Mouse (Mus musculus) gastrocnemius, adult 18-20 months (tissue): ENCODE results near the gene Runx2. TPM values are rescaled to one million over a fixed set of nuclear protein-coding genes. Genes with fewer than 3 reads are reported as not detected.

Experiments used
- DNase-seq: peaks from one replicate; pipeline ENCODE4 v3.0.0; 2021; ENCODE audit warnings: low spot score
- total RNA-seq, 2 experiments: library from RNA; stranded (reverse); gene quantifications; 2 replicates each; pipeline ENCODE4 v1.2.3; 2021

The Runx2 gene
- total RNA-seq, 2 experiments from 2014 or later = 0.37 to 0.76 TPM

DNA sequence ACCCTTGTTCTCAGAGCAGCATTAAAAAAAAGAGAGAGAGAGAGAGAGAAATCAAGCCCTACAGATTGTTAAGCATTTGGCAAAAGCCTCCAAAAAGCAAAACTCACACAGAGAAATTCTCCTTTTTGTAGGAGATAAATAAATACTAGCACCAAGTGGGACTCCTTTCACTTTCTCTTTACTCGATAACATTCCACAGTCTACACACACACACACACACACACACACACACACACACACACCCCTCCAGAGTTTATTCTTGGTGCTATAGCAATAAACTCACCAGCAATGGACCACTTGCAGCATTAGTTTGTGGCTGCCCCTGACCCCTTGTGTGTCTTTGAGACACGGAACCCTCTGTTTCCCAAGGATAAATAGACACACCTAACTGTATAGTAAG is 190.9 kb downstream of the Runx2 start:
- no peak for DNase-seq

DNA sequence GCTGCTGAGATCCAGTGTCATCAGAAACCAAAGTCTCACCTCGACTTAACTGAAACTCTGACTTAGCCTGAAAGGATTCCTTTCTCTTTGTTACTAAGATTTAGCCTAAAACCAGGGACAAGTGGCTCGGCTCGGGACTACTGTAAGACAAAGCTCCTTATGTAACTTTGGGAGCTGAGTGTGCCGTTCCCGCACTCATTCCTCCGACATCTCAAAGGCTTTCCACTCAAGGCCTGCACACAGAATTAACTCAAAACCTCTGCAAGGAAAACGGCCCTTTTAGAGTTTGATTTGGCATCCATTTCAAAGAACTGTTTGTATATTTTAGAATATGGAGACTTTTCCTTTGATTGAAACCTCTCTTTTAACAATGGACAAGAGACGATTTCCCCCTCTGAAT is 191.3 kb downstream of the Runx2 start:
- no peak for DNase-seq

DNA sequence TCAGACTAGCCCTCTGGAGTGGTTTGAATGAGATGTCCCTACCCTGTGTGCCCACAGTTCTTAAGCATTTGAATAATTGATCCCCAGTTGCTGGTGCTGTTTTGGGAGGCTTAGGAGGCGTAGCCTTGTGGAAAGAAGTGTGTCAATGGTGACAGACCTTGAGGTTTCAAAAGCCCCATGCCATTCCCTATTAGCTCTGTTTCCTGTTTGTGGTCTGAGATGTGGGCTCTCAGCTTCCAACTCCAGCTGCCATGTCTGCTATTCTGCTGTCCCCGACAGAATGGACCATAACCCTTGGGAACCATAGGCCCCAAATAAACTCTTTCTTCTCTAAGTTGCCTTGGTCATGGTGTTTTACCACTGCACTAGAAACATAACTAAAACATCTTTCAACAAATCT is 194.1 kb downstream of the Runx2 start:
- DNase-seq = no peak

DNA sequence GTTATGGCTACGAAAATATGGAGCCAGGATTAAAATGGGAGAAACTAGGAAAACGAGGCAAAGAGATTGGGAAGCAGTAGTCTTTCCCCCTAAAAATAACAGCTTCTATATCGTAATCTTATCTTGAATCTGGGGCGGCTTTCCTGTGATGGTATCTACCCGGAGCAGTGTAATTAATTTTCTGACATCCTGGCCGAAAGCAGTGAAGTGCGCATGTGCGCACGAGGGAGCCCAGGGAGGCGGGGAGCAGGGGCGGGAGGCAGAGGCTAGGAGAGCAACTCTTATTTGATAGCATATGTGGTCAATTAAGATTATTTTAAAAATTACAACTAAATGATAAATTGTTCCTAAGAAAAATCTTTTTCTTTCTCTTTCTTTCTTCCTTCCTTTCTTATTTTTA is 195.9 kb downstream of the Runx2 start:
- peak; percentile 48 for DNase-seq

DNA sequence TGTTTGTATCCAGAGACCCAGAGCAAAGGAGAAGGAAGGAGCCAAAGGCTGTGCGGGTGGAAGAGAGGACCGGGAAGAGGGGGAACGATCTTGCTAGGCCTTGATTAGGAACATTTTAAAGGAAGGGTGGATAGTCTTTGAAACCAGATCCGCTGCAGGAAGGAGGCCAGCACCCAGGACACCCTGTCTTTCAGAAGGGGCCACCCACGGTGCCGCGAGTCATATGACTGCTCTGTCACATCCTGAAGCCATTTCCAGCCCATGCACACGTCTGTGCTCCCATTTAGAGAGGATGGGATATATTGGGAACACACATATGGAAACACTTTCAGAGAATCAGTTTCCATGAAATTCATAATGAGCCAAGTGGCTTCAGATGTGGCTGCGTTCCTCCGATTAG is 196.4 kb downstream of the Runx2 start:
- DNase-seq = peak; percentile 75

DNA sequence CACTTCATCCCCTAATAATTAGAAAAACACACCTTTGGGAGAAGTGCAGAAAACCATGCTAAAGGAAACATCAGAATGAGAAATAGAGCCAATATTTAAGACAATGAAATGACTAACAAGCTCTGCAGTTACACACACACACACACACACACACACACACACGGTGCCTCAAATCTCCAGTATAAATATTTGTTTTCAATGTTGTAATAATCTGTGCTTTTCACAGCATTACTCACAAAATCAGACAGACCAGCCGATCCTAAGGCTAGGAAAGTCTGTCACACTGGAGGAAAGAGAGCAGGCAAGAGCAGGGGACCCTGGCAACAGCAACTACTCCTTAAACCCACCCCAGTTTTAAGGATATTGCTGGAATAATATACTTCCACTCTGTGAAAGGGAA is 196.9 kb downstream of the Runx2 start:
- DNase-seq = no peak

DNA sequence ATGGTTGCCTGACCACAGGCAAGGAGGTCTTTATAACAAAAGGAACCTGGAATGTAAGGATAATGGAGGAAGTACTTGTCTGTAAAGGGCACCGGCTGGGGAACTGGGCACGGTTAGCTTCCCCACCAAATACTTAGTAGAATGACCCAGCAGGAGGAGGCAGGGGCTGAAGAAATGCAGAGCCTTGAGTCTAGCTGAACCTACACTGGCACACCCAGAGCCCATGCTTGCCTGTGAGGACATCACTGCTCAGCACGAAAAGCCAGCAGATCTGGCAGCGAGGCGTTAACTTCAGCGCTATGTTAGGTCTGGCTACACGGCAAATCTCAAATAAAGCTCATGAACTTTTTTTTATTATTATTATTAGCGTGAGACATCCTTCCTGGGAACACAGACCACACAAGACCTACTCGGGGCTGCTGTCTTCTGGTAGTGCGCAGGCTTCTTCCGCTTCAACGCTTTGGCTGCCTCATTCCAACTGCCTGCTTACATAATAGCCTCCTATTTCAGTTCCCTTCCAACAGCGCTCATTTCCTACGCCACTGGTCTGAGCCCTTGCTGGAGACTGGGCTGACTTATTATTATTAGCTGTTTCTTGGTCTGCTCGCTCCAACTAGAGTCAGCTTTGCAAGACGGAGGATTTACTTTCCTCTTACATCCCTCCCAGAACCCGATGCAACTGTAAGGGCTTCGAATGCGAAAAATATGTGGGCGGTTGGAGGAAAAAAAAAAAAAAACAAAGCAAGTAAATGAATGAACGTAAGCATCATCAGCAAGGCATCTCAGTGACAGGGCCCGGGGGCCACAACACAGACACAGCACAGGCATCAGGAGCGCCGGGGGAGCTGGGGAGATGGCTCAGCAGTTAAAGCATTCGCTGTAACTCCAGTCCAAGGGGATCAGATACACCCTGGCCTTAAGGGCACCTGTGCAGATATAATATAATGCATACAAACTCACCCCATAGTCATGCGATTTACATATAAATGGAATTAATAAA is 200.6 kb downstream of the Runx2 start:
- peak; percentile 62 for DNase-seq

DNA sequence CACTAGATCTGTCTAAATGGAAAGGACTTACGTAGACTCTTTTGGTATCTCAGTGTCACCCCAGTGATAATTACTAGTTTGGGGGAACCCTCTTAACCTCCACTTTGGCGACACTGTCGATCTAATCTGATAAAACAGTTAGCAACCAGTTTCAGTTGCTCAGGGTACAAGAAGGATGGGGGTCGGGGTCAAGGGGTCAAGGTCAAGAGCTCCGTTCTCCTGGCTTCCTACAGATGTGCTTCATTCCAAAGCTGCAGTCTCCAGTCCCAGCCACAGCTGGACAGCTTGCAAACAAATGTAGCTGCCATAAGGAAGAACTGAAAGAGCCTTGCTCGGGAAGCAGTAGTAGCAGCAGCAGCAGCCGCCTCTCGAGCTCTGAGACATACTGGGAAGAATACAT is 202.0 kb downstream of the Runx2 start:
- DNase-seq = no peak

DNA sequence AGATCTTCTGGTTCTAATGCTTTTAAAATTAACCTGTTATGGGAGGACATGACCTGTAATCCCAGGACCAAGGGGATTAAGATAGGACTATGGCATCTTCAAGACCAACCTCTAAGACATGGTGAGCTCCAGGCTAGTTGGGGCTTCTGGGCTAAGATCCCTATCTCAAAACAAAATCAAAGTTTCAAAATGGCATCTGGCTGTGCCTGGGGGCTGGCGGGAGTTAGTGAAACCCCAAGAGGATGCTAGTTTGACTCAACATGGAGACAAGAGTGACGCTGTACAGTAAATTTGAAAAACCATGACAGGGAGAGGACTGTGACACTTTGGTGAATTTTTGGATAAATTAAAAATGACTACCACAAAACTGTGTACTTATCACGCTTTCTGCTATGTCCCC is 202.6 kb downstream of the Runx2 start:
- DNase-seq = no peak

DNA sequence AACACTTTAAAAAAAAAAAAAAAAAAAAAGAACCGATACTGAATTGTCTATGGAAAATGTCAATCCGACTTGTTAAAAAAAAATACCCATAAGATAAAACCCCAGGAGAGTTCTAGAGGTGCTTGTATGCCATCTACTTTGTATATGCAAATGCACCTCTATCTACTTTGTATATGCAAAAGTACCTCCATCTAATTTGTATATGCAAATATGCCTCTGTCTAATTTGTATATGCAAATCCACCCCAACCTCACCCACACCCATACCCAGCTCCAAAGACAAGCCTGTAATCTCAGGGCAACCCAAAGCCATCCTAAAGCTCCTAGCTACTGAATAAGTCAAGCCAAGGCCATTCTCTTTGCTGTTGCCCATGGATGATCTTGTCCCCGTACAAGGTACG is 203.1 kb downstream of the Runx2 start:
- DNase-seq = no peak

DNA sequence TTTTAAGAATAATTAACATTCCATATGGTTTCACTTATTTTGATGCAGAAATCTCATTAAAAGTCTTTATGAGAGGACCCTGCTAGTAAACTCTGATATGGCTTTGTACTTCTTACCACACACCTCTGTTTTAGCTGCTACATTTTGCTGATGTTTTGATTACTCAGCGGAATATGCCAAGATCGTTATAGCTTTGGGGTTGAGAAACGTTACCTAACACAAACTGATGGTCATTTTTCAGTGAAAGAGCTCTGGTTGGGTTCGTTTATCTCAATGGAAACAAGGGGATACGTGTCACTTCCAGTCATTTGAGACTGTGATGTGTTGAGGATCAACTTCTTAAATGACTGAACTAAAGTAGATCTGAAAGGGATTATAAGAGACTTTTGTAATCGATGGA is 203.8 kb downstream of the Runx2 start:
- DNase-seq = no peak

DNA sequence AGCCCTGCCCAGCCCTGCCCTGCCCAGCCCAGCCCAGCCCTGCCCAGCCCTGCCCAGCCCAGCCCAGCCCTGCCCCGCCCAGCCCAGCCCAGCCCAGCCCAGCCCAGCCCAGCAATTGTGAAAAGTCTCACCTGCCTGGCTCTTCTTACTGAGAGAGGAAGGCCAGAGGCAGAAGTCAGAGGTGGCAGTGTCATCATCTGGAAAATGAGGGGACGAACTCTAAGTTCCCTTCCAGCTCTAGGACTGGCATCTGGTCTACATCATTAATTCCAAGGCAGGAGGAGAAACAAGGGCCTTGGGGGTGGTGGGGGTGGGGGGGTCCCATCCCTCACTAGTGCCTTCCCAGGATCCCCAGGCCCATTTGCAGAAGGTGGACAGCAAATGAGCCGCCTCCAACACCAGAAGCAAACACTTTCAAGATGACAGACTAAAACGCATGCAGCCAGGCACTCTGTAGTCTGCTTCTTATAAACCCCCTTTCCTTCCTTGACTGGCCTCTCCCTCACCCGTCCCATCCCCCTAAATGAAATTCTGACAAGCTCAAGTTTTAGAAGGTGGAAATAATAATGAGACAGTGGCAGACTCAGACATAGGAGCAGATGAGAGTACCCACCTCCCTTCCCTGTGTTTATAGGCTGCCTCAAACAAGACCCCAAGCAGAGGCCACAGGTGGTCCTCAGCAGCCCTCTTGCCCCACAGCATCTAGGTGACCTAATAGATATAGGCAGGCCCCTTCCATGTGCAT is 204.5 kb downstream of the Runx2 start:
- no peak for DNase-seq

DNA sequence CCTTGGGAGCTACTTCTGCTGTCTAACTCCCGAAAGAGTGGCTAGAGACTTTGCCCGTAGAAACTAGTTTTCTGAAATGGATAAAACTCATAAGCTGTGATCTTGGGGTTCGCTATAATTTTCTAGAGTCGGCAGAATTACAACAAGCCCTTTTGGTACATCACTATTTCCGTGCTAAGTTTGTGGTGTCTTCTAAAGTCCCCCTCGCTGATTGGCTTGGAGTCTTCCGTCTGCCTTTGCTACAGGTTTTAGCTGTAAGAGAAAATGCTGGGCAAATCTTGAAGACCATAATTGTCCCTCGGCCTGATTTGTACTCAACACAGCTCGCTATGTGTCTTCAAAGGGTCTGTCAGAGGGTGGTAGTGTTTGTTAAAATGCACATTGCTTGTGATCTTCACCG is 205.2 kb downstream of the Runx2 start:
- no peak for DNase-seq

DNA sequence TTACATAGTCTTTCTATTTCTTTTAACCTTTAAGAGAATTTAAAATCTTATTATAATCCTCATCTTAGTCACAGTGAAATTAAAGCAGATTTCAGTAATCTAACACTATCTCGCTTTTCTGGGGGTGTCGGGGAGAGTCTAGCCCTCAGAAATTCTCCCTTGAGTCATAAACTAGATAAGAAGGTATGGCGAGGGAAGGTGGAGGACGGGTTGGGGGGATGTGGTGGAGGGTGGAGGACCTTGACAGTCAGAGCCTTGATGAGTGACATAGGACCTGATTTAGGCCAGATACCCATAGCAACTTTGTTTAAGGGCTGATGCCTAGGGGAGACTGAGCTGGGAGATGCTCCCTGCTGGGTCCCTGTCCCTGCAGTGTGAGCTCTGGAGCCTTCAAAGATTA is 205.7 kb downstream of the Runx2 start:
- DNase-seq = no peak

DNA sequence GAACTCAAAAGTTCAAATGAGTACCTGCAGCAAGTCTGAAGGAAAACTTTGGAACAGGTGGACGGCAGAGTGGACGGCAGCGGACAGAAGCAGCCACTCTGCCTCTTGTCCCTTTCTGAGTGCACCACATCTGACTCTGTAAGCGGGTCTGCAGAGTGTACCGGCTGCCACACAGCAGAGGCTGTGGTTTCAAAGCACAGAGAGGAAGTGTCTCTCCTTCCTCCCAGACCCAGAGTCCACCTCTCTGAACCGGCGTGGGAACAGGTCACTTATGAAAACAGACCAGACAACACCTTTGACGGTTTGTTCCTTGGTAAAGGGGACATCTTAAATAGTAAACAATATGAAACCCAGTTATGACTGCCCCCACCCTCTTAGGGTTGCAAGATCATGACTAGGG is 207.2 kb downstream of the Runx2 start:
- DNase-seq = no peak

DNA sequence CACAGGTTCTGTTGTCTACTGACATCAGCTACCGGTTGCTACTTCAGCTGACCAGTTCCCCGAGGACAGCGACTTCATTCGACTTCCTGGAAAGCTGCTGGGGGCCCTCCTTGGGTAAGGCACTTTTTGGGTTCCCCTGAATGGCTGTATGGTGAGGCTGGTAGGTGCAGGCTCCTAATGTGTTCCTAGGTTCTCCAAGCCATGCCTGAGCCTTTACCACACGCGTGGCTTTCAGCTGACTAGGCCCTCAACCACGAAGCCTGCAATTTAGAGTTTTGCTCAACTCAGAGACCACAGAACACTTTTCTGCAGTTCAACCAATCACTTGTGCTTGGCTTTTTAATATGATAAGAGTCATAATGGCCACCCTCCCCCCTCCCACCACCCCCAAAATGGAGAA is 208.4 kb downstream of the Runx2 start:
- DNase-seq = no peak

DNA sequence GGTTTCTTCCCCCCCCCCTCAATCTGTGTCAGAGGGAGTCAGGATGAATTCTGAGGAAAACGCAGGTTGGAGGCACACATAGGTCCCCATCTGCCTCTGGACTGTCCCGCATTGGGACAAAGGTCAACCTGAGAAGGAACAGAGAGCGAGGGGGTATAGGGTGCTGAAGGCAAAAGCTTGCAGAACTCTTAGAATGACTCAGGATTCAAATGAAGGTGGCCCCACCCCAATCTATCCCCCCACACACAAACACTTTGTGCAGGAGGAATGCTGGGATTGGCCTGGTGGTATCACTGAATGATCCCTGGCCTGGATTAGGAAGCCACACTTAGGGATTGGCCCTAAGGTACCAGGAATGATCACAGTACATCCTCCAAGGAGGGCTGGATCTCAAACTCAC is 208.8 kb downstream of the Runx2 start:
- no peak for DNase-seq

DNA sequence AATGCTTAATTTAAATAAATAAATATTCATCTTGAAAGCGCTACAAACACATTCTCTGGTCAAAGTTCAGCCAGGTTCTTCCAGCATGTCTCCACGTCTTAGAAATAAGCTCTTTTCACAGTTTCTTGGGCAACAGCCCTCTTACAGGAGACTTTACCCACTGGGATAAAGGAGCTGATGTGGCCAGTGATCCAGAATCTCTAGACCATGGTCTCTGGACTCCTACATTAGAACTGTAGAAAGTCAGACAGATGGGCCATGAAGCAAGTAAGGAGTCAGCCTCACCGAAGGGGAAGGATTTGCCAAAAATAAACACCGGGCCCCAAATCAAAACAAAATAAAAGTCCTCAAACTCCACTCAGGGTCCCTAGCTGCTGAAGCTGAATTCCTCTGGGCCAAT is 211.4 kb downstream of the Runx2 start:
- no peak for DNase-seq

DNA sequence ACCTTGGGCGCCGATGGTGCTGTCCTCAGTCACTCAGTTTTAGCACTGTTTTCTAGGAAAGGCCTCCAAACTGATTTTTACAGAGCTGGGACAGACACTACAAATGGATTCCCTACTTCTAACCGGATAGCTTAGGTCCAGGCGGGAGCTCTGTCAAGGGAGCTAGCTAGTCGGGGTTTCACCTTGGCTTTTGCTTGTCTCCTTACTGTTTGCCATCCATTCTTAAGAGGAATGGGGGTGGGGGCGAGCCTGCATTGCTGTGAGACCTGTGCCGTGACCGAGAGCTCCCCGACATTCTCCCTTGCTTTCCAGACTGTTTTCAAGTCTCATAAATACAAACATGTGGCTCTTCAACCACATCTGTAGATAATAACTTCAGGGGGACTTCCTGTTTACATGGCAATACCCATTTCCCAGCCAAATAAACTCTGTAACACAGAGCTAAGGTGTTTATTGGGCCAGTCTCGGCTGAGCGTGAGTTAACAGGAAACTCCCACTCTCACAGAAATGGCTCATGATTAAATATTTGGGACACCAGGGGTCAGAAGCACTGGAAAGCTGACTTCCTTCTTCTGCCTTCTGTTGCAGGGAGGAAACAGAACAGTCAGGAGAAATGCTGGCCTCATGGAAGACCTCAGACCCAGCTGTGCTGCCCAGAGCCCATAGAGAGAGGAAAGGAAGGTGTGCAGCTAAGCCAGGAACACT is 213.1 kb downstream of the Runx2 start:
- no peak for DNase-seq

DNA sequence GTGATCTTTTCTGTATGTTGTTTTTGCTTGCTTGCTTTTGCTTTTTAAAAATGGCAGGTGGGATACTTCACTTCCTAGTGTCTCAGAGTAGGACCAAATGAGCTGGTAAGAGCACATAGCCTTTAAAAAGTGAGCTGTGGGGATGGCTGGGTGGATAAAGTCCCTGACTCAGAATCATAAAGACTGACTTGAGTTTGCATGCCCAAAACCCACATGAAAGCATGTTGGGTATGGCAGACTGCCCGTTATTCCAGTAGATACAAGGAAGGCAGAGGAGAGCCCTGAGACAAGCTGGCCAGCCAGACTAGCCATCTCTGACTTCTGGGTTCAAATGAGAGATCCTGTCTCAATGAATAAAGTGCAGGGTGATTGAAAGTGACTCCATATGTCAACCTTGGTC is 214.7 kb downstream of the Runx2 start:
- no peak for DNase-seq

DNA sequence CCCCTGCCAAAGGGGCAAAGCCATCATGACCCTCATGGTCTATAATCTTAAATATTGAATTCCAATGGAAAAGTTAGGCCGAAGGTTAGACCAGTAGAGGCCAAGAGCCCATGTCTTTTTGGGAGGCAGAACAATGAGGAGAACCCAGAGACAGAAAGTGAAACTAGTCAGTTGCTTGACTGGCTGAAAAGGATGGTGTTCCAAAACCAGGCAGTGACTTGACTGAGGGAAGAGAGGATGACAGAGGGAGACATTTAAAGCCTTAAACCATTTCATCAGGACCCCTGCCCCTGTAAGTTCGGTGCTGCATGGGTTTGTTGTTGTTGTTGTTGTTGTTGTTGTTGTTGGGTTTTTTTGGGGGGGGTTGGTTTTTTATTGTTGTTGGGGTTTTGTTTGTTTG is 215.5 kb downstream of the Runx2 start:
- DNase-seq = no peak

DNA sequence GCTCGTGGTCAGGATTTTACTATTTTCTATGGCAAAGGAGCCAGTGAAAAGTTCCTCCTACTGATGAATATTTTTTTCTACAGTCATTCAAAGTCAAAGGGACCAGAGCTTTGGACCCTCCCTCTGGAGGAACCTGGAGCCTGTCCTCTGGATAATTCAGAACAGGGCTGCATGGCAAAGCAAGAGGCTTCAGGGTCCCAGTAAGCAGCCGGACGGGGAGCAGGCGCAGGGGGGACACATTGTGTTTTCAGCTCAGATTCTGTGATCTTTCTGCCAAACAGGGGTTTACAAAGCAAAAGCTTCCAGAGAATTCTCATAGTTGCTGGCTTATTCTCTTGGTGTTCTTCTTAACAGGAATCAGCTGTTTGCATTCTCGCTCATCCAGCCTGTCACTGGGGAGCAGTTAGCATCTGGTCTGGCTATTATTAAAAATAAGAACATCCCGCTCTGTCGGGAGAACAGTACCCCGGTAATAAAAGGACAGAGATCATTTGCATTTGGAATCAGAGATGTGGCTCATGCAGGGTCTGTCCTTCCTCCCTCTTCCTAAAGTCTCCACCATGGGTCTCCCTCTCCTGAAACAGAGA is 216.6 kb downstream of the Runx2 start:
- peak; percentile 39 for DNase-seq
